Mouse (Mus musculus) heart, adult 2 months (tissue): Measurements from ENCODE around the gene Crat. TPM values are rescaled to one million over a fixed set of nuclear protein-coding genes. Genes with fewer than 3 reads are reported as not detected.

Source experiments
- DNase-seq, 2 experiments: peaks; one replicate each; pipeline ENCODE4 v3.0.0; 2021
- H3K27ac ChIP-seq: fragments of 200-600 bp; 2 replicates; pipeline ENCODE4 v1.8.1; 2022
- H3K27me3 ChIP-seq: fragments of 200-500 bp; 2 replicates; pipeline ENCODE4 v1.6.1; 2012; ENCODE audit warnings: mild to moderate bottlenecking, low read length, inconsistent platforms, mixed read lengths; ENCODE audit not compliant: control insufficient read depth, insufficient read depth
- H3K36me3 ChIP-seq: fragments of 200-500 bp; 2 replicates; pipeline ENCODE4 v1.6.1; 2012; ENCODE audit warnings: low read length, inconsistent platforms; ENCODE audit not compliant: control insufficient read depth, insufficient read depth
- H3K4me1 ChIP-seq: fragments of 200-500 bp; 2 replicates; pipeline ENCODE4 v1.6.1; 2011; ENCODE audit warnings: low read length; ENCODE audit not compliant: control insufficient read depth, insufficient read depth
- H3K4me3 ChIP-seq: fragments of 200-600 bp; 2 replicates; pipeline ENCODE4 v1.8.1; 2022
- H3K79me2 ChIP-seq: fragments of 200-500 bp; replicated peaks from 2 replicates; pipeline ENCODE4 v1.6.1; 2012; ENCODE audit warnings: mild to moderate bottlenecking, inconsistent platforms, low read length, moderate library complexity, mixed read lengths; ENCODE audit not compliant: control insufficient read depth, insufficient read depth
- H3K9ac ChIP-seq: fragments of 200-500 bp; 2 replicates; pipeline ENCODE4 v1.6.1; 2012; ENCODE audit warnings: low read depth, mild to moderate bottlenecking, control low read depth, inconsistent platforms, low read length, mixed read lengths
- CTCF ChIP-seq: fragments of 200-600 bp; IDR thresholded peaks from 2 replicates; pipeline ENCODE4 v1.8.1; 2022; ENCODE audit warnings: antibody characterized with exemption, mild to moderate bottlenecking, moderate library complexity
- EP300 ChIP-seq: fragments of 200-500 bp; IDR thresholded peaks from 2 replicates; pipeline ENCODE4 v1.6.1; 2011; ENCODE audit warnings: low read depth, low read length, control low read depth; ENCODE audit not compliant: insufficient read depth
- POLR2A ChIP-seq: fragments of 200-500 bp; IDR thresholded peaks from 2 replicates; pipeline ENCODE4 v1.6.1; 2011; ENCODE audit warnings: mild to moderate bottlenecking, low read depth, low read length, control low read depth; ENCODE audit not compliant: insufficient read depth
- WGBS: fragments of 180-500 bp; shearing (Covaris S2); methylation state at CpG from one replicate; pipeline ENCODE4 v1.1.7; 2018; 5-methylcytosine and 5-hydroxymethylcytosine counted together
- intact Hi-C: fragments of 180-260 bp; cut with DNase I; formaldehyde crosslinking; loops from one replicate; pipeline ENCODE4 v1.15.1; 2025
- polyA plus RNA-seq: library from polyadenylated mRNA; depleted of rRNA; stranded (reverse); fragments of >200 nt; gene quantifications from 2 replicates; pipeline ENCODE4 v1.2.3, GENCODE M21; 2012
- total RNA-seq, 2 experiments: library from RNA; stranded (reverse); gene quantifications; 2 replicates each; pipeline ENCODE4 v1.2.3; 2021

The Crat gene
- total and polyA plus RNA-seq, 3 experiments: 452 to 695 (median 542) TPM

GRCm38 (mm10) chr2:30371544-30371943 lies 44.1 kb downstream of the Crat start:
- TF ChIP-seq POLR2A (no peak), EP300 (no peak), CTCF (no peak)
- DNase-seq: no peak
- 98% methylated on average over 8 of the region's 8 CpGs for WGBS

GRCm38 (mm10) chr2:30366203-30366602 lies 49.4 kb downstream of the Crat start:
- Histone ChIP-seq H3K4me1 (peaks cover 4% of the 10 kb centered on the region; the same call in 1 of the 2 replicates), H3K9ac (no peak overlapping the region), H3K27me3 (no peaks in the 10 kb centered on the region), H3K79me2 (no peaks in the 10 kb centered on the region), H3K27ac (peak overlapping the region; percentile 93), H3K4me3 (0 out of 2 replicates have a peak overlapping the region, but pooled peaks have one; percentile 12), H3K36me3 (no peaks in the 10 kb centered on the region)
- peak in 1 of 2 experiments; percentile 46 for DNase-seq
- no peak for TF ChIP-seq POLR2A
- peak; percentile 49 for TF ChIP-seq CTCF
- intact Hi-C loops: no loop called here
- WGBS: 16% methylated on average over 5 of the region's 5 CpGs

More at GRCm38 (mm10) chr2:30371544-30371943, 44.1 kb downstream of the Crat start:
- H3K4me3 ChIP-seq: no peak overlapping the region
- no peaks in the 10 kb centered on the region; the same call in 1 of the 2 replicates for H3K4me1 ChIP-seq
- H3K9ac ChIP-seq: no peak overlapping the region
- H3K27ac ChIP-seq: no peak overlapping the region
- intact Hi-C loops: no loop called here
- H3K79me2 ChIP-seq: no peaks in the 10 kb centered on the region
- no peaks in the 10 kb centered on the region for H3K27me3 ChIP-seq
- no peaks in the 10 kb centered on the region for H3K36me3 ChIP-seq

DNA sequence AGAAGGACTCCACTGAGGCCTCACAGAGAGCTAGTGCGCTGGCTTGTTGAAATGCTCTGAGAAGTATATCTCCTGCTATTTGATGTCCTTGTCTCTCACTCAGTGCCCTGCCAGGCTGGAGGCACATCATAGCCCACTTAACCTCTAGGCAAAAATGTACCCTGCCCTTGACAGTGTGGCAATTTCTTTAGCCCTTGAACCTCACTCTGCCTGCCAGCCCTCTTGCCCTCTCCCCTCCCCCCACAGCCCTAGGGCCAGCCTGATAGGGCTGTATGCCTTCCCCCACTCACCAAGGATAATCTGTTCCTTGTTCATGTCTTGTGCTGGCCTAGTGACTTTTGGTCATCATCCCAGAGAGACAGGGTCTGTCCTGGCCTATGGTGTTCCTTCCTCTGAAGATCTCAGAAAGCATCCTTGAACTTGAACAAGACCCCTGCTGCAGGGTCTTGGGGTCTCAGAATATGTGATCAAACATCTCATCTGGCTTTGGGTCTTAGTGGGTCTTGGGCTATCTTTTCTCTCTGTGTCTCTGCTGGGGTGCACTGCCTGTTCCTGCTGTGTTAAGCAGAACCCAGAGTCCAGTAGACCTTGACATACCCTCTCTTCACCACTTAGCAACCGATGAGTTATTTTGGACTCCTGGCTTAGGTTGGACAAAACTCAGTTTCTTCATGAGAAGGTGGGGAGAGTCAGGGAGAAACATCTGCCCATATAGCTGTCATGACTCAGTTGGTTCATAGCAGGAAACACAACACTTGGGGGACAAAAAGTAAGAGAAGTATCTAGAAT lies 50.1 kb downstream of the Crat start:
- no peak for TF ChIP-seq POLR2A
- no peak for TF ChIP-seq EP300
- TF ChIP-seq CTCF: no peak
- peak overlapping the region; percentile 21; the same call in 1 of the 2 replicates for H3K9ac ChIP-seq
- H3K4me3 ChIP-seq: peak overlapping the region; percentile 99
- H3K27ac ChIP-seq: peak overlapping the region; percentile 93
- no peaks in the 10 kb centered on the region for H3K36me3 ChIP-seq
- H3K79me2 ChIP-seq: no peaks in the 10 kb centered on the region
- intact Hi-C loops: loop anchor here (2.0 kb wide), 2 partner anchors 25 to 49 kb away; partner anchors contain the start of gene Crat
- 43% methylated on average over 2 of the region's 2 CpGs for WGBS
- no peak for DNase-seq
- no peaks in the 10 kb centered on the region for H3K27me3 ChIP-seq
- H3K4me1 ChIP-seq: peaks cover 4% of the 10 kb centered on the region; the same call in 1 of the 2 replicates

DNA sequence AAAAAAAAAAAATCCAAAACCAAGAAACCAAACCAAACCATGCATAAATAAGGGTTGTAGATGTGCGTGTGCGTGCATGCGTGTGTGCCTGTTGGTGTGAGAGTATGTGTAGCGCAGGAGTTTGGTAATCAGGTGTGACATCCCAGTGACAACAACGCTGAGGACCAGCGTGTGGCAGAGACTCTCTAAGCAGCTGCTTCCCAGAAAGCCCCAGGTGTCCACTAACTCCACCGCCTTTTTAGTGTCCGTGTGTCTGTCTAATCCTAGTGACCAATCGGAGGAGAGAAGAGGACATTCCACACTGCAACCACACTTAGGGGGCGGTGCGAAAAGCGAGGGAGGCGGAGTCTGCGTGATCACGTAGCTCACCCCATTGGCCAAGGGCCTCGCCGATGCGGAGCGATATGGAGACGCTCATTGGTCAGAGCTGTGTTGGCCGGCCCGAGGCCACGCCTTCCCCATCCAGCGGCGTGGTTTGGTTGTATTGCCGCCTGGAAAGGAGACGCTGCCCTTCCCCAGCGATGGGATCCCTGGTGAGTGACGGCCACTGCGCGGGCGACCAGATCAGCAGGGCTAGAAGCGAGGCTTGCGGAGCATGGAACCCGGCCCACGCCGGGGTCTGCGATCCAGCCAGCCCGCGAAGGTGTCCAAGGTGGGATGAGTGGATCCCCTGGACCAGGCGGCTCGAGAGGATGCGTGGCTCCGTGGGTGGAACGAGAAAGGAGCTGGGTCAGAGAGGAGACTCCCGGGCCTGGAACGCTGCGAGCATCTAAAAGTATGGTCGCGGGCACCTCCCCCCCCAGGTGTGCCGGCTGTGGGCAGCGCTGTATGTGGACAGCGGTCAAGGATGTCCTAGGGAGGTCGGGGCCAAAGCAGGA lies 51.6 kb downstream of the Crat start, which contains the start of gene Miga2:
TSS of gene Miga2 (plus strand) at position 461 of the 878 bp plus-strand sequence.
- Histone ChIP-seq H3K27ac (peak within 1 kb of the TSS; percentile 93), H3K4me3 (peak within 1 kb of the TSS; percentile 99), H3K36me3 (no peaks in the 10 kb centered on the region), H3K27me3 (no peaks in the 10 kb centered on the region), H3K4me1 (peaks cover 4% of the 10 kb centered on the region), H3K9ac (peak within 1 kb of the TSS; percentile 76), H3K79me2 (no peaks in the 10 kb centered on the region)
- DNase-seq: peak; percentile 98 to 99
- under 1% methylated on average over 54 of the region's 54 CpGs for WGBS
- TF ChIP-seq EP300 (peak; percentile 29; the same call in 1 of the 2 replicates), CTCF (peak; percentile 22), POLR2A (peak; percentile 90)
- intact Hi-C loops: loop anchor here (2.0 kb wide), 2 partner anchors 27 to 51 kb away; partner anchors contain the start of gene Crat

- H3K27ac ChIP-seq: no peak overlapping the region
- intact Hi-C loops: no loop called here
- WGBS: 69% methylated on average over 5 of the region's 5 CpGs
- no peaks in the 10 kb centered on the region for H3K36me3 ChIP-seq
- H3K4me1 ChIP-seq: peaks cover 10% of the 10 kb centered on the region
- H3K9ac ChIP-seq: no peak overlapping the region
- H3K4me3 ChIP-seq: no peak overlapping the region
- TF ChIP-seq CTCF: peak; percentile 50
- TF ChIP-seq EP300: no peak
- no peak for TF ChIP-seq POLR2A
- no peaks in the 10 kb centered on the region for H3K27me3 ChIP-seq
- DNase-seq: no peak
- peaks cover 1% of the 10 kb centered on the region; the same call in 1 of the 2 replicates for H3K79me2 ChIP-seq
Observed at GRCm38 (mm10) chr2:30362865-30363264, 52.7 kb downstream of the Crat start.
